Mouse (Mus musculus) forebrain, embryonic 11.5 days (tissue): Measurements from ENCODE around the gene Osbpl8. TPM values are rescaled to one million over a fixed set of nuclear protein-coding genes. Genes with fewer than 3 reads are reported as not detected.
A peak's percentile ranks its signal among the peaks of the same experiment; 100 is the strongest.
"Not testable (repeated sequence)": the region's sequence is repeated elsewhere in the genome, so short reads cannot be mapped to it uniquely, and the experiment has no call there.

Source experiments
- ATAC-seq: fragments of 200-750 bp; cut with Nextera tagmentation; replicated peaks from 2 replicates; pipeline ENCODE4 v1.8.0; 2017; ENCODE audit warnings: moderate TSS enrichment; ENCODE audit not compliant: low FRiP score
- DNase-seq: peaks from one replicate; pipeline ENCODE4 v3.0.0-alpha.2; 2017; ENCODE audit warnings: low spot score
- H3K27ac ChIP-seq: fragments of 300-500 bp; sonication (generic); 2 replicates; pipeline ENCODE4 v1.5.1; 2014; ENCODE audit warnings: low read depth, low read length
- H3K27me3 ChIP-seq: fragments of 300-500 bp; sonication (generic); 2 replicates; pipeline ENCODE4 v1.6.1; 2014; ENCODE audit warnings: mild to moderate bottlenecking, low read length, mixed read lengths; ENCODE audit not compliant: control insufficient read depth, insufficient read depth
- H3K36me3 ChIP-seq: fragments of 300-500 bp; sonication (generic); 2 replicates; pipeline ENCODE4 v1.6.1; 2014; ENCODE audit warnings: mild to moderate bottlenecking, low read length, moderate library complexity, mixed read lengths; ENCODE audit not compliant: control insufficient read depth, insufficient read depth
- H3K4me1 ChIP-seq: fragments of 300-500 bp; sonication (generic); replicated peaks from 2 replicates; pipeline ENCODE4 v1.6.1; 2014; ENCODE audit warnings: low read length, mixed read lengths; ENCODE audit not compliant: control insufficient read depth, insufficient read depth
- H3K4me2 ChIP-seq: fragments of 300-500 bp; sonication (generic); 2 replicates; pipeline ENCODE4 v1.6.1; 2014; ENCODE audit warnings: low read depth, mild to moderate bottlenecking, low read length, moderate library complexity, mixed read lengths; ENCODE audit not compliant: severe bottlenecking
- H3K4me3 ChIP-seq: fragments of 300-500 bp; sonication (generic); 2 replicates; pipeline ENCODE4 v1.5.1; 2014; ENCODE audit warnings: low read depth, low read length
- H3K9ac ChIP-seq: fragments of 300-500 bp; sonication (generic); 2 replicates; pipeline ENCODE4 v1.6.1; 2014; ENCODE audit warnings: low read length
- H3K9me3 ChIP-seq: fragments of 300-500 bp; sonication (generic); 2 replicates; pipeline ENCODE4 v1.6.1; 2016; ENCODE audit warnings: low read length, mixed read lengths; ENCODE audit not compliant: control insufficient read depth
- WGBS: fragments of 180-500 bp; shearing (Covaris S2); extraction: QIAGEN DNeasy Blood & Tissue Kit; methylation state at CpG from one replicate; pipeline ENCODE4 v1.1.7; 2014; 5-methylcytosine and 5-hydroxymethylcytosine counted together
- polyA plus RNA-seq: library from polyadenylated mRNA; unstranded; fragments of >200 nt; fragmentation: Nextera tagmentation; extraction: Ambion mirVana; gene quantifications from 2 replicates; pipeline ENCODE4 v1.2.1, GENCODE M21; 2014

Gene Osbpl8
- polyA plus RNA-seq, 1 experiment from 2014 or later, result 14.4 TPM

- Histone ChIP-seq H3K9ac (no peak overlapping the region), H3K27ac (no peak overlapping the region), H3K27me3 (no peaks in the 10 kb centered on the region), H3K36me3 (no peaks in the 10 kb centered on the region), H3K9me3 (no peaks in the 10 kb centered on the region), H3K4me3 (no peak overlapping the region), H3K4me2 (no peak overlapping the region), H3K4me1 (no peaks in the 10 kb centered on the region)
- DNase-seq (no peak), ATAC-seq (no peak)
- 94% methylated on average over 10 of the region's 10 CpGs for WGBS
Observed at GRCm38 (mm10) chr10:111127388-111127787, 37.2 kb upstream of the Osbpl8 start.

GRCm38 (mm10) chr10:111128493-111128892 lies 36.1 kb upstream of the Osbpl8 start:
- Histone ChIP-seq H3K9ac (no peak overlapping the region), H3K9me3 (no peaks in the 10 kb centered on the region), H3K4me3 (no peak overlapping the region), H3K4me1 (no peaks in the 10 kb centered on the region), H3K27me3 (no peaks in the 10 kb centered on the region), H3K4me2 (no peak overlapping the region), H3K27ac (no peak overlapping the region), H3K36me3 (no peaks in the 10 kb centered on the region)
- DNase-seq, result no peak
- ATAC-seq, result no peak
- 83% methylated on average over 3 of the region's 3 CpGs for WGBS

- ATAC-seq, result peak; percentile 39; the same call in 1 of the 2 replicates
- Histone ChIP-seq H3K4me2 (no peak overlapping the region), H3K36me3 (no peaks in the 10 kb centered on the region), H3K4me1 (no peaks in the 10 kb centered on the region), H3K9me3 (no peaks in the 10 kb centered on the region), H3K27ac (no peak overlapping the region), H3K9ac (no peak overlapping the region), H3K27me3 (no peaks in the 10 kb centered on the region), H3K4me3 (no peak overlapping the region)
- DNase-seq, result no peak
- 72% methylated on average over 15 of the region's 15 CpGs for WGBS
Observed at GRCm38 (mm10) chr10:111129867-111130620, 34.5 kb upstream of the Osbpl8 start.

GRCm38 (mm10) chr10:111130872-111131271 lies 33.7 kb upstream of the Osbpl8 start:
- DNase-seq (no peak), ATAC-seq (no peak)
- Histone ChIP-seq H3K36me3 (no peaks in the 10 kb centered on the region), H3K4me2 (no peak overlapping the region), H3K4me1 (no peaks in the 10 kb centered on the region), H3K4me3 (no peak overlapping the region), H3K9ac (no peak overlapping the region), H3K27ac (no peak overlapping the region), H3K27me3 (no peaks in the 10 kb centered on the region), H3K9me3 (no peaks in the 10 kb centered on the region)
- 59% methylated on average over 3 of the region's 3 CpGs for WGBS

GRCm38 (mm10) chr10:111133271-111133670 lies 31.3 kb upstream of the Osbpl8 start:
- Histone ChIP-seq H3K27me3 (no peaks in the 10 kb centered on the region), H3K4me2 (no peak overlapping the region), H3K27ac (no peak overlapping the region), H3K9ac (no peak overlapping the region), H3K36me3 (no peaks in the 10 kb centered on the region), H3K4me3 (no peak overlapping the region), H3K4me1 (no peaks in the 10 kb centered on the region), H3K9me3 (no peaks in the 10 kb centered on the region)
- ATAC-seq (no peak), DNase-seq (no peak)
- 89% methylated on average over 5 of the region's 5 CpGs for WGBS

GRCm38 (mm10) chr10:111133936-111134335 lies 30.6 kb upstream of the Osbpl8 start:
- Histone ChIP-seq H3K9ac (no peak overlapping the region), H3K9me3 (no peaks in the 10 kb centered on the region), H3K27ac (no peak overlapping the region), H3K36me3 (no peaks in the 10 kb centered on the region), H3K4me1 (no peaks in the 10 kb centered on the region), H3K4me3 (no peak overlapping the region), H3K27me3 (no peaks in the 10 kb centered on the region), H3K4me2 (no peak overlapping the region)
- no peak for DNase-seq
- 88% methylated on average over 8 of the region's 8 CpGs for WGBS
- no peak for ATAC-seq

- H3K36me3 ChIP-seq, result no peaks in the 10 kb centered on the region
- ATAC-seq, result no peak
Observed at GRCm38 (mm10) chr10:111134412-111134957, 30.1 kb upstream of the Osbpl8 start.

GRCm38 (mm10) chr10:111136306-111136705 lies 28.2 kb upstream of the Osbpl8 start:
- not testable (repeated sequence) for H3K9ac ChIP-seq, H3K36me3 ChIP-seq, H3K9me3 ChIP-seq, ATAC-seq, DNase-seq, H3K4me1 ChIP-seq, H3K4me2 ChIP-seq, H3K27me3 ChIP-seq, H3K27ac ChIP-seq, H3K4me3 ChIP-seq
- 80% methylated on average over 5 of the region's 5 CpGs for WGBS

More at GRCm38 (mm10) chr10:111134412-111134957, 30.1 kb upstream of the Osbpl8 start:
- no peaks in the 10 kb centered on the region for H3K27me3 ChIP-seq
- no peaks in the 10 kb centered on the region for H3K4me1 ChIP-seq
- DNase-seq, result no peak
- H3K9ac ChIP-seq, result no peak overlapping the region
- 92% methylated on average over 9 of the region's 9 CpGs for WGBS
- no peaks in the 10 kb centered on the region for H3K9me3 ChIP-seq
- no peak overlapping the region for H3K4me2 ChIP-seq
- no peak overlapping the region for H3K27ac ChIP-seq
- H3K4me3 ChIP-seq, result no peak overlapping the region

GRCm38 (mm10) chr10:111137905-111138304 lies 26.6 kb upstream of the Osbpl8 start:
- DNase-seq (no peak), ATAC-seq (no peak)
- Histone ChIP-seq H3K4me2 (no peak overlapping the region), H3K27me3 (no peaks in the 10 kb centered on the region), H3K4me3 (no peak overlapping the region), H3K4me1 (no peaks in the 10 kb centered on the region), H3K36me3 (no peaks in the 10 kb centered on the region), H3K9ac (no peak overlapping the region), H3K27ac (no peak overlapping the region), H3K9me3 (no peaks in the 10 kb centered on the region)
- 79% methylated on average over 4 of the region's 4 CpGs for WGBS
